Mouse (Mus musculus) kidney, embryonic 14.5 days (tissue): ENCODE data around the gene Babam2. TPM values are rescaled to one million over a fixed set of nuclear protein-coding genes. Genes with fewer than 3 reads are reported as not detected.

Experiments
- ATAC-seq: fragments of 200-750 bp; cut with Nextera tagmentation; 2 replicates; pipeline ENCODE4 v1.8.0; 2017; ENCODE audit warnings: moderate number of reproducible peaks, mild to moderate bottlenecking, moderate TSS enrichment, moderate library complexity; ENCODE audit not compliant: low FRiP score, low TSS enrichment
- H3K27ac ChIP-seq: fragments of 300-500 bp; sonication (generic); 2 replicates; pipeline ENCODE4 v1.5.1; 2014; ENCODE audit warnings: low read depth, mild to moderate bottlenecking, low read length, moderate library complexity, mixed read lengths
- H3K27me3 ChIP-seq: fragments of 300-500 bp; sonication (generic); 2 replicates; pipeline ENCODE4 v1.6.1; 2014; ENCODE audit warnings: mild to moderate bottlenecking, low read length; ENCODE audit not compliant: control insufficient read depth, insufficient read depth
- H3K36me3 ChIP-seq: fragments of 300-500 bp; sonication (generic); 2 replicates; pipeline ENCODE4 v1.6.1; 2014; ENCODE audit warnings: low read length, mixed read lengths; ENCODE audit not compliant: control insufficient read depth, insufficient read depth
- H3K4me1 ChIP-seq: fragments of 300-500 bp; sonication (generic); 2 replicates; pipeline ENCODE4 v1.6.1; 2014; ENCODE audit warnings: low read length, mixed read lengths; ENCODE audit not compliant: control insufficient read depth, insufficient read depth
- H3K4me2 ChIP-seq: fragments of 300-500 bp; sonication (generic); replicated peaks from 2 replicates; pipeline ENCODE4 v1.6.1; 2014; ENCODE audit warnings: low read depth, mild to moderate bottlenecking, low read length
- H3K4me3 ChIP-seq: fragments of 300-500 bp; sonication (generic); 2 replicates; pipeline ENCODE4 v1.5.1; 2014; ENCODE audit warnings: mild to moderate bottlenecking, low read length
- H3K9ac ChIP-seq: fragments of 300-500 bp; sonication (generic); 2 replicates; pipeline ENCODE4 v1.6.1; 2014; ENCODE audit warnings: low read depth, mild to moderate bottlenecking, low read length, moderate library complexity
- H3K9me3 ChIP-seq: fragments of 300-500 bp; sonication (generic); 2 replicates; pipeline ENCODE4 v1.6.1; 2016; ENCODE audit warnings: low read length; ENCODE audit not compliant: control insufficient read depth
- WGBS: fragments of 180-500 bp; shearing (Covaris S2); extraction: QIAGEN DNeasy Blood & Tissue Kit; methylation state at CpG from one replicate; pipeline ENCODE4 v1.1.7; 2014; 5-methylcytosine and 5-hydroxymethylcytosine counted together
- polyA plus RNA-seq: library from polyadenylated mRNA; unstranded; fragments of >200 nt; fragmentation: Nextera tagmentation; extraction: Ambion mirVana; gene quantifications from 2 replicates; pipeline ENCODE4 v1.2.1, GENCODE M21; 2014

Gene Babam2
- polyA plus RNA-seq, 1 experiment from 2014 or later = 60.6 TPM

- 86% methylated on average over 3 of the region's 3 CpGs for WGBS
- Histone ChIP-seq H3K4me3 (no peak overlapping the region), H3K9ac (no peak overlapping the region), H3K36me3 (no peaks in the 10 kb centered on the region), H3K4me1 (peaks cover 11% of the 10 kb centered on the region; the same call in 1 of the 2 replicates), H3K27me3 (no peaks in the 10 kb centered on the region), H3K4me2 (no peak overlapping the region), H3K9me3 (no peaks in the 10 kb centered on the region), H3K27ac (no peak overlapping the region)
- ATAC-seq = no peak
Measured at GRCm38 (mm10) chr5:32098691-32099090, 401.2 kb downstream of the Babam2 start.

GRCm38 (mm10) chr5:32102484-32102883 is 405.0 kb downstream of the Babam2 start:
- H3K4me2 ChIP-seq = no peak overlapping the region
- H3K27me3 ChIP-seq = no peaks in the 10 kb centered on the region
- 27% methylated on average over 5 of the region's 5 CpGs for WGBS
- H3K36me3 ChIP-seq = no peaks in the 10 kb centered on the region
- H3K9me3 ChIP-seq = no peaks in the 10 kb centered on the region
- 0 out of 2 replicates have a peak, but pooled peaks have one; percentile 25 for ATAC-seq
- H3K9ac ChIP-seq = no peak overlapping the region
- no peak overlapping the region for H3K4me3 ChIP-seq
- peaks cover 11% of the 10 kb centered on the region; the same call in 1 of the 2 replicates for H3K4me1 ChIP-seq
- no peak overlapping the region for H3K27ac ChIP-seq

GRCm38 (mm10) chr5:32102971-32103431 is 405.5 kb downstream of the Babam2 start:
- H3K36me3 ChIP-seq = no peaks in the 10 kb centered on the region
- H3K4me1 ChIP-seq = peaks cover 11% of the 10 kb centered on the region; the same call in 1 of the 2 replicates
- H3K27me3 ChIP-seq = no peaks in the 10 kb centered on the region
- H3K9ac ChIP-seq = no peak overlapping the region
- no peak overlapping the region for H3K4me3 ChIP-seq
- WGBS = 72% methylated on average over 6 of the region's 6 CpGs
- no peak overlapping the region for H3K4me2 ChIP-seq
- no peak for ATAC-seq
- H3K9me3 ChIP-seq = no peaks in the 10 kb centered on the region
- H3K27ac ChIP-seq = no peak overlapping the region

GRCm38 (mm10) chr5:32103545-32103944 is 406.1 kb downstream of the Babam2 start:
- Histone ChIP-seq H3K36me3 (no peaks in the 10 kb centered on the region), H3K4me1 (peaks cover 11% of the 10 kb centered on the region; the same call in 1 of the 2 replicates)
- WGBS = 87% methylated on average over 1 of the region's 1 CpGs

GRCm38 (mm10) chr5:32104119-32104990 is 406.9 kb downstream of the Babam2 start:
- Histone ChIP-seq H3K4me1 (peaks cover 11% of the 10 kb centered on the region; the same call in 1 of the 2 replicates), H3K27ac (no peak overlapping the region), H3K27me3 (no peaks in the 10 kb centered on the region), H3K9ac (no peak overlapping the region), H3K9me3 (no peaks in the 10 kb centered on the region), H3K36me3 (no peaks in the 10 kb centered on the region), H3K4me2 (no peak overlapping the region), H3K4me3 (no peak overlapping the region)
- 78% methylated on average over 12 of the region's 12 CpGs for WGBS
- no peak for ATAC-seq

More at GRCm38 (mm10) chr5:32103545-32103944, 406.1 kb downstream of the Babam2 start:
- no peaks in the 10 kb centered on the region for H3K9me3 ChIP-seq
- no peaks in the 10 kb centered on the region for H3K27me3 ChIP-seq
- no peak overlapping the region for H3K9ac ChIP-seq
- H3K27ac ChIP-seq = no peak overlapping the region
- H3K4me2 ChIP-seq = no peak overlapping the region
- no peak overlapping the region for H3K4me3 ChIP-seq
- no peak for ATAC-seq

GRCm38 (mm10) chr5:32106473-32107140 is 409.1 kb downstream of the Babam2 start:
- Histone ChIP-seq H3K4me2 (no peak overlapping the region), H3K4me1 (peaks cover 11% of the 10 kb centered on the region; the same call in 1 of the 2 replicates), H3K9me3 (no peaks in the 10 kb centered on the region), H3K27me3 (no peaks in the 10 kb centered on the region), H3K4me3 (no peak overlapping the region), H3K27ac (no peak overlapping the region), H3K9ac (no peak overlapping the region), H3K36me3 (no peaks in the 10 kb centered on the region)
- WGBS = 84% methylated on average over 5 of the region's 5 CpGs
- no peak for ATAC-seq

GRCm38 (mm10) chr5:32110651-32111050 is 413.2 kb downstream of the Babam2 start:
- Histone ChIP-seq H3K4me2 (no peak overlapping the region), H3K9ac (no peak overlapping the region), H3K4me1 (no peaks in the 10 kb centered on the region), H3K27me3 (no peaks in the 10 kb centered on the region), H3K4me3 (no peak overlapping the region), H3K9me3 (no peaks in the 10 kb centered on the region), H3K27ac (no peak overlapping the region), H3K36me3 (no peaks in the 10 kb centered on the region)
- 77% methylated on average over 4 of the region's 4 CpGs for WGBS
- no peak for ATAC-seq

GRCm38 (mm10) chr5:32112206-32112916 is 414.9 kb downstream of the Babam2 start:
- WGBS = 63% methylated on average over 7 of the region's 7 CpGs

More at GRCm38 (mm10) chr5:32112206-32112916, 414.9 kb downstream of the Babam2 start:
- Histone ChIP-seq H3K9ac (no peak overlapping the region), H3K27me3 (no peaks in the 10 kb centered on the region), H3K4me1 (no peaks in the 10 kb centered on the region), H3K27ac (no peak overlapping the region), H3K9me3 (no peaks in the 10 kb centered on the region), H3K4me3 (no peak overlapping the region), H3K36me3 (no peaks in the 10 kb centered on the region), H3K4me2 (no peak overlapping the region)
- ATAC-seq = no peak
